Mouse (Mus musculus) embryonic stem cell, embryonic (primary cell): ENCODE measurements around the gene Ptov1.

Experiments used
- CTCF ChIA-PET, 4 experiments: fragments of 300-600 bp in 2 of 4; fragments of 350-600 bp in 2 of 4; sonication (Branson Sonifier 250); formaldehyde crosslinking; loops; one replicate each; lab custom pipeline; 2022; ENCODE audit warnings: inconsistent platforms in 2 of 4; lab: Charles Lee
- POLR2A ChIA-PET, 4 experiments: fragments of 300-600 bp in 2 of 4; fragments of 350-600 bp in 2 of 4; sonication (Branson Sonifier 250); formaldehyde crosslinking; loops; one replicate each; lab custom pipeline; 2022; ENCODE audit warnings: antibody characterized with exemption in 4 of 4, inconsistent platforms in 1 of 4; lab: Charles Lee

The Ptov1 gene

GRCm38 (mm10) chr7:44847772-44848171 is 21.8 kb downstream of the Ptov1 start:
- ChIA-PET CTCF (interaction anchor here in 2 of 4 experiments (0.6 to 1.5 kb wide), 7 partner anchors 10 to 587 kb away, joined by 3 to 9 read pairs (median 4); partner anchors contain the start of genes Flt3l (in 1 of the 2), Gm45713 (in 1 of the 2), Gys1 (in 1 of the 2) and Ptov1 (in 1 of the 2)), POLR2A (interaction anchor here in 3 of 4 experiments (1.1 to 52.0 kb wide), 30 partner anchors 1 to 320 kb away, joined by 3 to 2007 read pairs (median 28); partner anchors contain the start of genes Ptov1 (in 3 of the 3), Atf5 (in 2 of the 3), Fuz (in 2 of the 3) and Il4i1 (in 2 of the 3))

GRCm38 (mm10) chr7:44846804-44847203 is 22.8 kb downstream of the Ptov1 start:
- POLR2A ChIA-PET = interaction anchor here in 2 of 4 experiments (1.3 to 52.0 kb wide), 8 partner anchors 2 to 24 kb away, joined by 4 to 2007 read pairs (median 109); partner anchors contain the start of genes Atf5 (in 2 of the 2), Il4i1 (in 2 of the 2), Nup62 (in 2 of the 2) and Pnkp (in 2 of the 2)

GRCm38 (mm10) chr7:44845006-44845405 is 24.6 kb downstream of the Ptov1 start:
- ChIA-PET CTCF (interaction anchor here in 1 of 4 experiments (0.9 to 1.0 kb wide), 2 partner anchors 23 to 140 kb away, joined by 3 read pairs; no protein-coding TSS in a partner anchor), POLR2A (interaction anchor here in 2 of 4 experiments (0.7 to 52.0 kb wide), 9 partner anchors 4 to 84 kb away, joined by 3 to 2007 read pairs (median 8); partner anchors contain the start of genes Atf5 (in 2 of the 2), Il4i1 (in 2 of the 2), Nup62 (in 2 of the 2) and Pnkp (in 2 of the 2))

More at GRCm38 (mm10) chr7:44846804-44847203, 22.8 kb downstream of the Ptov1 start:
- CTCF ChIA-PET = interaction anchor here in 2 of 4 experiments (0.6 to 0.7 kb wide), 2 partner anchors 155 to 205 kb away, joined by 3 to 4 read pairs; no protein-coding TSS in a partner anchor

- POLR2A ChIA-PET = interaction anchor here in 3 of 4 experiments (0.8 to 52.0 kb wide), 7 partner anchors 6 to 90 kb away, joined by 3 to 2007 read pairs (median 51); partner anchors contain the start of genes Akt1s1 (in 2 of the 3), Atf5 (in 2 of the 3), Il4i1 (in 2 of the 3) and Nup62 (in 2 of the 3)
- CTCF ChIA-PET = interaction anchor here in 1 of 4 experiments (1.4 kb wide), 1 partner anchor 16 kb away, joined by 6 read pairs; no protein-coding TSS in a partner anchor
These were observed 27.6 kb downstream of the Ptov1 start for GRCm38 (mm10) chr7:44841825-44842463.

- CTCF ChIA-PET = interaction anchor here in 1 of 4 experiments (0.5 kb wide), 1 partner anchor 594 kb away, joined by 3 read pairs; no protein-coding TSS in a partner anchor
- POLR2A ChIA-PET = interaction anchor here in 3 of 4 experiments (0.7 to 52.0 kb wide), 8 partner anchors 5 to 146 kb away, joined by 3 to 2007 read pairs (median 32); partner anchors contain the start of genes Akt1s1 (in 2 of the 3), Atf5 (in 2 of the 3), Il4i1 (in 2 of the 3) and Nup62 (in 2 of the 3)
These were observed 29.2 kb downstream of the Ptov1 start for GRCm38 (mm10) chr7:44840426-44840825.

GRCm38 (mm10) chr7:44839491-44840191 is 29.9 kb downstream of the Ptov1 start:
- ChIA-PET POLR2A (interaction anchor here (0.6 to 52.0 kb wide), 21 partner anchors 4 to 613 kb away, joined by 3 to 2007 read pairs (median 4); partner anchors contain the start of genes Akt1s1 (in 2 of the 4), Atf5 (in 2 of the 4), Il4i1 (in 2 of the 4) and Nup62 (in 2 of the 4)), CTCF (interaction anchor here in 2 of 4 experiments (0.7 to 2.2 kb wide), 7 partner anchors 9 to 86 kb away, joined by 3 to 12 read pairs (median 4); partner anchors contain the start of genes Akt1s1 (in 1 of the 2) and Tbc1d17 (in 1 of the 2))

- POLR2A ChIA-PET = interaction anchor here (0.6 to 52.0 kb wide), 21 partner anchors 3 to 614 kb away, joined by 3 to 2007 read pairs (median 4); partner anchors contain the start of genes Akt1s1 (in 2 of the 4), Atf5 (in 2 of the 4), Il4i1 (in 2 of the 4) and Nup62 (in 2 of the 4)
- CTCF ChIA-PET = interaction anchor here in 2 of 4 experiments (0.7 to 2.2 kb wide), 8 partner anchors 9 to 312 kb away, joined by 3 to 12 read pairs (median 4); partner anchors contain the start of genes Akt1s1 (in 1 of the 2) and Tbc1d17 (in 1 of the 2)
These were observed 30.5 kb downstream of the Ptov1 start for GRCm38 (mm10) chr7:44839171-44839490.

- POLR2A ChIA-PET = interaction anchor here (0.6 to 52.0 kb wide), 22 partner anchors 2 to 164 kb away, joined by 3 to 2007 read pairs (median 4); partner anchors contain the start of genes Il4i1 (in 3 of the 4), Nup62 (in 3 of the 4), Akt1s1 (in 2 of the 4) and Atf5 (in 2 of the 4)
- CTCF ChIA-PET = interaction anchor here (0.6 to 2.2 kb wide), 8 partner anchors 11 to 311 kb away, joined by 3 to 7 read pairs (median 4); partner anchors contain the start of gene Fuz (in 1 of the 4)
These were observed 31.5 kb downstream of the Ptov1 start for GRCm38 (mm10) chr7:44838073-44838472.

GRCm38 (mm10) chr7:44836423-44837053 is 33.0 kb downstream of the Ptov1 start:
- ChIA-PET POLR2A (interaction anchor here (0.6 to 52.0 kb wide), 15 partner anchors 1 to 139 kb away, joined by 3 to 2007 read pairs (median 4); partner anchors contain the start of genes Akt1s1 (in 2 of the 4), Atf5 (in 2 of the 4), Il4i1 (in 2 of the 4) and Nup62 (in 2 of the 4)), CTCF (interaction anchor here in 2 of 4 experiments (0.8 to 1.5 kb wide), 3 partner anchors 11 to 13 kb away, joined by 3 to 6 read pairs (median 4); no protein-coding TSS in a partner anchor)

GRCm38 (mm10) chr7:44836016-44836404 is 33.6 kb downstream of the Ptov1 start:
- ChIA-PET POLR2A (interaction anchor here (0.6 to 52.0 kb wide), 14 partner anchors 0 to 140 kb away, joined by 3 to 2007 read pairs (median 4); partner anchors contain the start of genes Akt1s1 (in 2 of the 4), Atf5 (in 2 of the 4), Il4i1 (in 2 of the 4) and Nup62 (in 2 of the 4)), CTCF (interaction anchor here in 2 of 4 experiments (0.8 to 1.3 kb wide), 2 partner anchors 11 kb away, joined by 3 to 4 read pairs; no protein-coding TSS in a partner anchor)

GRCm38 (mm10) chr7:44835373-44836015 is 34.1 kb downstream of the Ptov1 start:
- POLR2A ChIA-PET = interaction anchor here in 3 of 4 experiments (0.6 to 52.0 kb wide), 14 partner anchors 0 to 1105 kb away, joined by 3 to 2007 read pairs (median 8); partner anchors contain the start of genes Akt1s1 (in 2 of the 3), Atf5 (in 2 of the 3), Il4i1 (in 2 of the 3) and Nup62 (in 2 of the 3)

GRCm38 (mm10) chr7:44832763-44833162 is 36.8 kb downstream of the Ptov1 start:
- POLR2A ChIA-PET = interaction anchor here (0.9 to 52.0 kb wide), 8 partner anchors 3 to 134 kb away, joined by 3 to 2007 read pairs (median 4); partner anchors contain the start of genes Il4i1 (in 3 of the 4), Nup62 (in 3 of the 4), Atf5 (in 2 of the 4) and Akt1s1 (in 1 of the 4)
- CTCF ChIA-PET = interaction anchor here in 2 of 4 experiments (0.6 to 0.9 kb wide), 2 partner anchors 9 to 140 kb away, joined by 3 to 4 read pairs; no protein-coding TSS in a partner anchor

More at GRCm38 (mm10) chr7:44835373-44836015, 34.1 kb downstream of the Ptov1 start:
- CTCF ChIA-PET = interaction anchor here in 1 of 4 experiments (1.0 kb wide), 1 partner anchor 11 kb away, joined by 3 read pairs; no protein-coding TSS in a partner anchor

- POLR2A ChIA-PET = interaction anchor here (0.6 to 52.0 kb wide), 30 partner anchors 7 to 524 kb away, joined by 3 to 2007 read pairs (median 5); partner anchors contain the start of genes Akt1s1 (in 3 of the 4), Atf5 (in 3 of the 4), Il4i1 (in 3 of the 4) and Nup62 (in 3 of the 4)
- CTCF ChIA-PET = interaction anchor here in 1 of 4 experiments (0.5 to 5.1 kb wide), 6 partner anchors 10 to 180 kb away, joined by 3 to 28 read pairs (median 6); partner anchors contain the start of genes Atf5, Il4i1 and Nup62
These were observed 40.9 kb downstream of the Ptov1 start for GRCm38 (mm10) chr7:44828706-44829105.

- CTCF ChIA-PET = interaction anchor here in 2 of 4 experiments (0.9 to 5.1 kb wide), 7 partner anchors 7 to 171 kb away, joined by 3 to 28 read pairs (median 6); partner anchors contain the start of genes Atf5 (in 2 of the 2), Il4i1 (in 1 of the 2) and Nup62 (in 1 of the 2)
- POLR2A ChIA-PET = interaction anchor here (0.6 to 52.0 kb wide), 35 partner anchors 7 to 630 kb away, joined by 3 to 2007 read pairs (median 4); partner anchors contain the start of genes Akt1s1 (in 4 of the 4), Il4i1 (in 4 of the 4), Nup62 (in 4 of the 4) and Tbc1d17 (in 4 of the 4)
These were observed 42.8 kb downstream of the Ptov1 start for GRCm38 (mm10) chr7:44826771-44827170.
